Mouse (Mus musculus): ENCODE measurements at regions not wholly inside any gene's neighbourhood (a gene's known extent, or its start where the extent isn't known, plus 50 kb on each side); places are given as distances from the start of the nearest gene placed in this dataset.

DNA sequence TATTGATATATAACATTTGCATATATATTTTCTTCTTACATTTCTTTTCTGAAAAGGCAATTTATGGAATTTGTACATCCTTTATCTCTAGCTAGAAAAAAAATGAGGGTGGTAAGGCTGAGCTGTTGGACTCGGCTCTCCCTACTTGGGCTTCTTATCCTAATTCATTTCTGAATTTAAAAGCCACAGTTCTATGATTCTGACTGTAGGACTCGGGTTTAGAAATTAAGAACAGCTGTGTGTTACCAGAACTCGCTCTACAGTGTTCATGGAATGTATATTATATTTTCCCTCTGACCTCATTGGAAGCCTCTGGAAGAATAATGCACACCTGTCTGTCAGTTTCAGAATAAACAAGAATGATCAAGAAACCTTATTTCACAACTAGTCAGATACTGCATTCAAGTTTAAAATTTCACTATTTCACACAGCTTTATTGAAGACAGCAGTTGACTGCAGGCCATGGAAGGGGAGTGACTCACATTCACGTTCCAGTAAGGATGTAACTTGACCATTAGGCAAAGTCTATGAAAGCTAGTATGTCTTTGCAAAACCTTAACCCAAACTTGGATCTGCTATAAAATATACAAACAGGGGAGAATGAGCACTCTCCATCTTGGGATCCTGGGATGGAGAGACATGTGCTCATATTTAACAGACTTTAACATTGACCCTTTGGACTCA, 207.4 kb downstream of the Papss1 start:
- ATAC-seq (ENCODE audit: borderline replicate concordance, extremely low read depth, low FRiP score, low TSS enrichment), result no peak
- Histone ChIP-seq H3K36me3 (no peaks in the 10 kb centered on the region), H3K4me1 (no peaks in the 10 kb centered on the region), H3K4me2 (no peak overlapping the region), H3K4me3 (no peak overlapping the region), H3K9me3 (no peaks in the 10 kb centered on the region), H3K9ac (no peak overlapping the region), H3K27me3 (no peaks in the 10 kb centered on the region), H3K27ac (no peak overlapping the region)
- 51% methylated on average over 4 of the region's 4 CpGs for WGBS

DNA sequence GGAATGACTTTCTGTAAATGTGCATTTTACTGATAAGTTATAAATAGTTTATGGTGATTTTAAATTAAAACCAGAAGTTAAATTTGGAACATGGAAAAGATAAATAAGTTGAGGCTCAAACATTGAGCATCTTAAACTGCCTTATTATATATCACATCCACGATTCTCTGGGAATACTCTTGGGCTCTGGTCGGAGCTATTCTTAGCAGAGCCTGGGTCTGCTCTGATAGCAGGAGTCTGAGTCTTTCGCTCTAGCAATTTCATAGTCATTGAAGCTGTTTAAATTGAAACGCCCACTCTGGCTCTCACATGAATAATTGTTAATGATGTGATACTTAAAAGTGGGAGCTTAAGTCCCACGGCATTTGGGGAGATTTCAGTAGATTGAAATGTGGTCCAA, 208.0 kb downstream of the Papss1 start:
- no peaks in the 10 kb centered on the region for H3K4me1 ChIP-seq
- no peak overlapping the region for H3K9ac ChIP-seq
- WGBS, result 49% methylated on average over 5 of the region's 5 CpGs
- no peaks in the 10 kb centered on the region for H3K9me3 ChIP-seq
- H3K4me3 ChIP-seq, result no peak overlapping the region
- H3K4me2 ChIP-seq, result no peak overlapping the region
- no peak for ATAC-seq (ENCODE audit: borderline replicate concordance, extremely low read depth, low FRiP score, low TSS enrichment)
- H3K27ac ChIP-seq, result no peak overlapping the region
- no peaks in the 10 kb centered on the region for H3K36me3 ChIP-seq
- no peaks in the 10 kb centered on the region for H3K27me3 ChIP-seq

DNA sequence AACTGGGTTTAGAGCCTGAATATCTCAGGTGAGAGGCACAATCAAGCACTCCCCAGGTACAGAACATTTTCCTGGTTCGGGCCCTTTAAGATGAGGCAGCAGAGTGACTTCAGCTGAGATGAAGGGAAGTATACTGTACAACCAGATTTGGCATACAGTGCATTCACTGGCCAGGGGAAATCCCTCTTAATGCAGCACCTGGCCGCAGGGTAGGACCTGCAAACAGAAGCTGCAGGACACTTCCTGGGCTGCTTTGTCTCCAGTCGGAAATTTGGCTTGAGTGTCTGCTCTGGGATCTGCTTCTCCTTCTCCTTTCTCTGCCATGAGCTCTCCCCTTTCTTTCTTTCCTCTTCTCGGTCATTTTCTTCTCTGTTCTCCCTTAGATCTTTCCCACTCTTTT, 210.9 kb downstream of the Papss1 start:
- H3K27me3 ChIP-seq, result no peaks in the 10 kb centered on the region

DNA sequence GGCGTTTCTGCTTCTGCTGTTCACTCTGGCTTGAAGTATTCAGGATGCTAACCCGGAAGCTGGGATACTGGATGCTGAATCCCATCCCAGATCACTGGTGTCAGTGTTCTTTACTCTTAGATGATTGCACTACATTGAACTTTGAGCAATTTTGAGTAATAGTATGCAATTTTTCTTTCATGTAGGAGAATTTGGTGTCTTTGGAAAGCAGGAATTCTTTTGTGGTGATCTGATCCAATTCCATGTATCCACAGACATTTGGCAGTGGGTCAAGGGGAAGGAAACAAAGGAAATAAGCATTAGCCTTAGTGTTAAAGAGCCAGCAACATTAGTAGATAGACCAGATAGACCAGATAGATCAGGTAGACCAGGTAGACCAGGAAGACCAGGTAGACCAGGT, 212.1 kb downstream of the Papss1 start:
- H3K4me2 ChIP-seq, result no peak overlapping the region
- no peaks in the 10 kb centered on the region for H3K36me3 ChIP-seq
- ATAC-seq (ENCODE audit: borderline replicate concordance, extremely low read depth, low FRiP score, low TSS enrichment), result no peak
- H3K27me3 ChIP-seq, result no peaks in the 10 kb centered on the region
- no peak overlapping the region for H3K9ac ChIP-seq
- H3K4me1 ChIP-seq, result 0 out of 2 replicates have a peak, but pooled peaks cover 3% of the 10 kb centered on the region
- WGBS, result 84% methylated on average over 2 of the region's 2 CpGs
- H3K4me3 ChIP-seq, result no peak overlapping the region
- H3K27ac ChIP-seq, result no peak overlapping the region
- H3K9me3 ChIP-seq, result no peaks in the 10 kb centered on the region

More for the DNA sequence above, 210.9 kb downstream of the Papss1 start:
- Histone ChIP-seq H3K36me3 (no peaks in the 10 kb centered on the region), H3K4me2 (no peak overlapping the region), H3K4me3 (no peak overlapping the region), H3K9me3 (no peaks in the 10 kb centered on the region), H3K27ac (no peak overlapping the region), H3K4me1 (0 out of 2 replicates have a peak, but pooled peaks cover 3% of the 10 kb centered on the region), H3K9ac (no peak overlapping the region)
- ATAC-seq (ENCODE audit: borderline replicate concordance, extremely low read depth, low FRiP score, low TSS enrichment), result no peak
- WGBS, result 67% methylated on average over 4 of the region's 4 CpGs

DNA sequence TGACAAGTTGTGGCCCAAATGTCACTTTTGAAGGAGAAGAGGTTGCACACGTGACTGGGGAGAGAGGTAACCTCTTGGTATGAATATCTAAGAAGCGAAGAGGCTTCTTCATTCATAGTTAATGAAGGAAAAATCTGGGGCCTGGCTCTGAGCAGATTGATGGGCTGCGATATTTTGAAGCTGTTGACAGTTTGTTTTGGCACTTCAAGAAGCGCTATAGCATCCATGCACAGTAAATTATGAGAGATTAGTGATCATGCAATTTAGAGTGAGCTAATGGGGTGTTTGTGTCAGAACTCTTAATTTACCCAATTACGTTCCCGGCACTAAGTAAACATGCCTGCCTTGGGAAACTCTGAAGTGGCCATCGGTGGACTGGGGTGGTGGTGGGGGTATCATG, 215.2 kb downstream of the Papss1 start:
- H3K36me3 ChIP-seq, result no peaks in the 10 kb centered on the region
- H3K4me2 ChIP-seq, result no peak overlapping the region
- 0 out of 2 replicates have a peak, but pooled peaks cover 3% of the 10 kb centered on the region for H3K4me1 ChIP-seq
- no peak overlapping the region for H3K9ac ChIP-seq
- no peaks in the 10 kb centered on the region for H3K9me3 ChIP-seq
- H3K27me3 ChIP-seq, result no peaks in the 10 kb centered on the region
- H3K4me3 ChIP-seq, result no peak overlapping the region
- no peak overlapping the region for H3K27ac ChIP-seq
- WGBS, result 31% methylated on average over 7 of the region's 7 CpGs
- ATAC-seq (ENCODE audit: borderline replicate concordance, extremely low read depth, low FRiP score, low TSS enrichment), result no peak; the same call in 1 of the 2 replicates

DNA sequence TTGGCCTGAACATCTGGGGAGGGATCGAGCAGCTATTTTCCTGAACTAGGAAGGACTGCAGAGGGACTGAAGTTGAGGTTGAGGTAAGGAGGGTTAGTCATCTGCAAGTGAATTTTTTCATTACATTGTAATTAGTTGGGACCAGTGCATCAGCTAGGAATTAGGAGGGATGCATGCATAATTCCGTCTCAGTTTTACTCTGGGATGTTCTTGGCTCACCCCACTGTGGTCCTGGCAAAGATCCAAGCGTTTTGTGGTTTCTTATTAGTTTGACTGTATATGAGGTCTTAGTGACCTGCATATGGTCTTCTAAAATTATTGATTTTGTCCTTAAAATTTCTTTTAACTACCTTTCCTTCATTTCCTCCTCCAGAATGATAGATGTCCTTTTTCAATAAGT, 221.0 kb downstream of the Papss1 start:
- Histone ChIP-seq H3K4me3 (no peak overlapping the region), H3K27me3 (no peaks in the 10 kb centered on the region), H3K9ac (no peak overlapping the region), H3K4me2 (no peak overlapping the region), H3K9me3 (no peaks in the 10 kb centered on the region), H3K27ac (no peak overlapping the region), H3K4me1 (no peaks in the 10 kb centered on the region), H3K36me3 (no peaks in the 10 kb centered on the region)
- no peak for ATAC-seq (ENCODE audit: borderline replicate concordance, extremely low read depth, low FRiP score, low TSS enrichment)
- WGBS, result 53% methylated on average over 3 of the region's 3 CpGs

DNA sequence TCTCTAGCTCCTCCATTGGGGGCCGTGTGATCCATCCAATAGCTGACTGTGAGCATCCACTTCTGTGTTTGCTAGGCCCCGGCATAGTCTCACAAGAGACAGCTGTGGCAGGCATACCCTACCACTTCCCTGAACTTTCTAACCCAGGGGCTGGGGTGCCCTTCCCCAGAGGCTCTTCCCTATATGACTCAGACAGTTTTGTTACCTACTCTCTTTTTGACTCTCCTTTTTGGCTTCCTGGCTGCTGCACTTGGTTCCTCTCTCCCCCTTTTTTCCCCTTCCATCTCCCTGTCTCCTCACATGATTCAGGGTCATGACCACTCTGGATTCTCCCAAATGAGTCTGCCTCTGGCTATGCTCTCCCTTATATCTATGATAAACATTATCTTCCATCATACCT, 223.8 kb downstream of the Papss1 start:
- Histone ChIP-seq H3K4me2 (no peak overlapping the region), H3K36me3 (no peaks in the 10 kb centered on the region), H3K9me3 (no peaks in the 10 kb centered on the region), H3K9ac (no peak overlapping the region), H3K4me3 (no peak overlapping the region), H3K27me3 (no peaks in the 10 kb centered on the region), H3K4me1 (no peaks in the 10 kb centered on the region), H3K27ac (no peak overlapping the region)
- ATAC-seq (ENCODE audit: borderline replicate concordance, extremely low read depth, low FRiP score, low TSS enrichment), result no peak
- WGBS, result 92% methylated on average over 2 of the region's 2 CpGs

DNA sequence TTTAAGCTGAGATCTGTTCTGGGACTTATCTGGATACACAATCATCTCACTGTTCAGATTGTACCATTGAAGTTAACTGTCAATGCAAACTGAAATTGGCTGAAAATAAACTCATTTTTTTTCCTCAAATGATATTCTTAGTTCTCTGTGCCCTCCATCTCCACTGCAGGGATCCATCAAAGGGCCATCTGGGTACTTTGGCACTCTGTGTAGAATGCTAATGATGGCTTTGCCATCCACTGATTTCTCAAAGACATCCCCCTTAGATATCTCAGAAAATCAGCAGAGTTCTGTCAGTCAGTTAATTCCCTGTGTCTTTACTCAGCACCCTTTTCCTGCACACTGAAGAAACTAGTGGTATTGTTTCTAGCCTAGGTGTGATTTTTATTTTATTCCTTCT, 224.6 kb downstream of the Papss1 start:
- Histone ChIP-seq H3K27ac (no peak overlapping the region), H3K27me3 (no peaks in the 10 kb centered on the region), H3K9me3 (no peaks in the 10 kb centered on the region), H3K4me2 (no peak overlapping the region), H3K4me3 (no peak overlapping the region), H3K4me1 (no peaks in the 10 kb centered on the region), H3K9ac (no peak overlapping the region), H3K36me3 (no peaks in the 10 kb centered on the region)
- no peak for ATAC-seq (ENCODE audit: borderline replicate concordance, extremely low read depth, low FRiP score, low TSS enrichment)

DNA sequence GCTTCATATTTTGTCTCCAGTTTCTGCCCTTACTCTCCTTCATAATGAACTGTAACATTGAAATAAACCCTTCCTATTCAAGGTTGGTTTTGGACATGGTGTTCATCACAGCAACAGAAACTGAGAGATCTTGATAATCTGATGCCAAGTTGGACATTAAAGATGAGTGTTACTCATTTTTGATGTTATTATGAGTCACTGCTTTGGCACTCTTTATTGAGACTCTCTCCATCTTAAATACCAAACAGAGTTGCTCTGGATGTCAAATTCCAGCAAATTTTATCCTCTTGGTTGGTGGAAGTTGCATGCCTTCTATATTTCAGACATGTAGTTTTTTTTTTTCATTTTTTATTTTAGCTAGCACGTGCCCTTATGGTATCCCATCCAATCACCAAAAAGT, 229.5 kb downstream of the Papss1 start:
- 72% methylated on average over 1 of the region's 1 CpGs for WGBS

DNA sequence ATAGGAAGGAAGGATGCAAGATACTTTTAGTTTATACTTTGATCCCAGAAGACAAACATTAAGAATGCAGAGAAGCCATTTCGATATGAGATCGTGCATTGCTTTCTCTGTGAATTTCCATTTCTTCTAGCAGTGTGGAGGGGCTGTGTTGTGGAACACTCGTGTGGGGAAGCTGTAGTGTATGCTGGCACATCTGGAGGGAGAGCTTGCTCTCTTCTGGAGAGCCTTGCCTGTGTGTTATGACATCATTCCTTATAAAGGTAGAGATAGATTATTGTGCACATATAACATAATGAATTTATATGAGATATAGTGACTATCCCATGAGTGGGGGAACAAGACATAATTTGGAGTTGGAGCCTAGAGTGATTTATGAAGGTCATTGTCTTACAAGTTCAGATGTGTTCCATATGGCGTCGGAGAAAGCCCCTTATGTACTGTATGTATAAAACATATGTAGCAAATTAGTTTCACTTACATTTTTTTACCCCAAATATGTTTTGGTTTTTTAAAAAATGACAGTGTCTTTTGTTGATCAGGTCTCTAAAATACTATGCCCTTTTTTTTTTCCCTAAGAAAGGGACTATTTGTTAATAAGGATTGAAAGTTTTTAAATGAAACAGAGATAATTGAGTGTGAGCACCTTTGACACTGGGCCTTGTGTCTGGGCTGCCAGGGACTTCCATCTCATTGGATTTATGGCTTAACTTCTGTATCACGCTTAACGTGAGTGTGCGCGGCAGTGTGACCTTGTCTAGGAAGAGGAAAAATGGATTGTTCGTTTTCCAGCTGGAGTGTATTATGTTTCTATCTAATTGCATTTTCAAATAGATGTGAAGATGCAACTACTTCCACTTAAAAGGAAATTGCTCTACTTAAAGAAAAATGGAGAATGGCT, 230.8 kb downstream of the Papss1 start:
- Histone ChIP-seq H3K36me3 (no peaks in the 10 kb centered on the region), H3K4me2 (no peak overlapping the region), H3K27ac (no peak overlapping the region), H3K4me1 (no peaks in the 10 kb centered on the region), H3K4me3 (no peak overlapping the region), H3K9ac (no peak overlapping the region), H3K9me3 (no peaks in the 10 kb centered on the region), H3K27me3 (no peaks in the 10 kb centered on the region)
- ATAC-seq (ENCODE audit: borderline replicate concordance, extremely low read depth, low FRiP score, low TSS enrichment), result no peak
- WGBS, result 63% methylated on average over 10 of the region's 10 CpGs

More for the DNA sequence above, 229.5 kb downstream of the Papss1 start:
- ATAC-seq (ENCODE audit: borderline replicate concordance, extremely low read depth, low FRiP score, low TSS enrichment), result no peak
- Histone ChIP-seq H3K9ac (no peak overlapping the region), H3K36me3 (no peaks in the 10 kb centered on the region), H3K27me3 (no peaks in the 10 kb centered on the region), H3K4me1 (no peaks in the 10 kb centered on the region), H3K9me3 (no peaks in the 10 kb centered on the region), H3K4me2 (no peak overlapping the region), H3K4me3 (no peak overlapping the region), H3K27ac (no peak overlapping the region)

DNA sequence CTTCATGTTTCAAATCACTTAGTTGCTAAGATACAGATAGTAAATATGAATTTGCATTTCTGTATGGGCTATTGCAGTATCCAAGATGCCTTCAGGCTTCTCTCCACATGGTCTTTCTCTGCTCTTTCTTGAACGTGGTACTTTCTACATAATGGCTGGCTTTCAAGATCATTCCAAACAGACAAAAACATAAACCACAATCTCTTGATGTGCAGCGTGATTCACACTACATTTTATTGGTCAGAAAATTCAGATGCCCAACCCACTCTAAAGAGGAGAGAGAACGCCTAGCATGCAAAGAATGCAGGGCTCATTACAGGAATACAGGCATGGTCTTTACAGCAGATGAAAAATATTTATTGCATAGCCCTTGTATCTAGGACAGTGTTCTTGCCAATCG, 235.2 kb downstream of the Papss1 start:
- WGBS, result 60% methylated on average over 4 of the region's 4 CpGs
- no peaks in the 10 kb centered on the region for H3K27me3 ChIP-seq
- H3K4me1 ChIP-seq, result no peaks in the 10 kb centered on the region
- ATAC-seq (ENCODE audit: borderline replicate concordance, extremely low read depth, low FRiP score, low TSS enrichment), result no peak
- H3K9ac ChIP-seq, result no peak overlapping the region
- H3K9me3 ChIP-seq, result no peaks in the 10 kb centered on the region
- H3K27ac ChIP-seq, result no peak overlapping the region
- H3K36me3 ChIP-seq, result no peaks in the 10 kb centered on the region
- no peak overlapping the region for H3K4me2 ChIP-seq
- no peak overlapping the region for H3K4me3 ChIP-seq

DNA sequence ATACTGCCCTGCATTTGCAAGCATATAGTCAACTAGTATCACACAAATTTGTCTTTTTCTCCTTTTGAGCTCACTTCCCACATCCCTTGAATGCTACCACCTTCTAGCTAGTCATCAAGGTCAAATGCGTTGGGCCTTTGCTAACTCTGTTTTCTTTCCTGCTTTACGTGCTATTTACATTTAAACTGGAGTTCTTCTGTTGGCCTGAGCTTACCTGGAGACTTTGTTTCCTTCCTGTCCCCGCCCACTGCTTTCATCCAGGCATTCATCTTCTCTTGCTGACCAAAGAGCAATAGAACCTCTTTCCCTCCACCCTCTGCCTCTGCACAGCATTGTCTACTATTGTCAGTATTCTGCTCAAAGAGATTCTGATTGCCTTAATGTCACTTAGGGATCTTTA, 237.0 kb downstream of the Papss1 start:
- H3K27me3 ChIP-seq, result no peaks in the 10 kb centered on the region
- H3K27ac ChIP-seq, result no peak overlapping the region
- no peaks in the 10 kb centered on the region for H3K9me3 ChIP-seq
- H3K36me3 ChIP-seq, result no peaks in the 10 kb centered on the region
- H3K4me1 ChIP-seq, result no peaks in the 10 kb centered on the region
- no peak for ATAC-seq (ENCODE audit: borderline replicate concordance, extremely low read depth, low FRiP score, low TSS enrichment)
- 74% methylated on average over 3 of the region's 3 CpGs for WGBS
- no peak overlapping the region for H3K4me3 ChIP-seq
- no peak overlapping the region for H3K9ac ChIP-seq
- H3K4me2 ChIP-seq, result no peak overlapping the region
